Mouse (Mus musculus) bone marrow macrophage, adult 2 months (primary cell): ENCODE measurements at regions not wholly inside any gene's neighbourhood (a gene's known extent, or its start where the extent isn't known, plus 50 kb on each side); places are given as distances from the start of the nearest gene placed in this dataset.

Experiments
- CTCF ChIP-seq: IDR thresholded peaks from 2 replicates; pipeline ENCODE4 v1.5.1; 2012; ENCODE audit warnings: low read depth, mild to moderate bottlenecking, low read length, moderate library complexity
- POLR2A ChIP-seq: IDR thresholded peaks from 2 replicates; pipeline ENCODE4 v1.6.1; 2012; ENCODE audit warnings: mild to moderate bottlenecking, low read depth, low read length, borderline replicate concordance

- no peak for TF ChIP-seq CTCF
- TF ChIP-seq POLR2A, result no peak
Measured at GRCm38 (mm10) chr11:110874626-110875025, 93.2 kb upstream of the Kcnj16 start.
